Mouse (Mus musculus): Measurements from ENCODE around the gene Rgs6. TPM values are rescaled to one million over a fixed set of nuclear protein-coding genes. Genes with fewer than 3 reads are reported as not detected.

Rgs6 gene
- polyA plus RNA-seq, 1 experiment from 2014 or later, result 1.5 TPM

GRCm38 (mm10) chr12:82568370-82568769, 19.7 kb upstream of the Rgs6 start:
- Histone ChIP-seq H3K4me2 (replicated peaks; ENCODE audit: low read depth) (no peak overlapping the region), H3K4me3 (ENCODE audit: low read depth, low read length) (no peak overlapping the region), H3K9ac (ENCODE audit: low read length) (no peak overlapping the region), H3K9me3 (ENCODE audit: control insufficient read depth, low read length) (no peaks in the 10 kb centered on the region), H3K4me1 (replicated peaks; ENCODE audit: control insufficient read depth, insufficient read depth) (no peaks in the 10 kb centered on the region), H3K27me3 (ENCODE audit: control insufficient read depth, insufficient read depth, low read length) (no peaks in the 10 kb centered on the region), H3K36me3 (ENCODE audit: control insufficient read depth, insufficient read depth, low read length) (no peaks in the 10 kb centered on the region), H3K27ac (replicated peaks) (no peak overlapping the region)
- no peak for ATAC-seq (ENCODE audit: low FRiP score, low TSS enrichment)
- TF ChIP-seq EP300 (optimal IDR thresholded peaks at IDR 0.05), result no peak
- peak; percentile 39 for TF ChIP-seq CTCF (IDR thresholded peaks at IDR 0.05; ENCODE audit: low read depth)
- 95% methylated on average over 1 of the region's 1 CpGs for WGBS
- no peak for DNase-seq (ENCODE audit: low spot score)

GRCm38 (mm10) chr12:82572706-82573105, 15.4 kb upstream of the Rgs6 start:
- Histone ChIP-seq H3K36me3 (ENCODE audit: control insufficient read depth, insufficient read depth, low read length) (no peaks in the 10 kb centered on the region), H3K9me3 (ENCODE audit: control insufficient read depth, low read length) (no peaks in the 10 kb centered on the region), H3K9ac (ENCODE audit: low read length) (no peak overlapping the region), H3K4me3 (ENCODE audit: low read depth, low read length) (no peak overlapping the region), H3K27me3 (ENCODE audit: control insufficient read depth, insufficient read depth, low read length) (no peaks in the 10 kb centered on the region), H3K4me1 (replicated peaks; ENCODE audit: control insufficient read depth, insufficient read depth) (no peaks in the 10 kb centered on the region), H3K27ac (replicated peaks) (no peak overlapping the region), H3K4me2 (replicated peaks; ENCODE audit: low read depth) (no peak overlapping the region)
- DNase-seq (ENCODE audit: low spot score) (no peak), ATAC-seq (ENCODE audit: low FRiP score, low TSS enrichment) (no peak)
- WGBS, result 68% methylated on average over 1 of the region's 1 CpGs
- no peak for TF ChIP-seq EP300 (optimal IDR thresholded peaks at IDR 0.05)
- no peak for TF ChIP-seq CTCF (IDR thresholded peaks at IDR 0.05; ENCODE audit: low read depth)

- no peaks in the 10 kb centered on the region for H3K27me3 ChIP-seq (ENCODE audit: control insufficient read depth, insufficient read depth, low read length)
- DNase-seq (ENCODE audit: low spot score) (no peak), ATAC-seq (ENCODE audit: low FRiP score, low TSS enrichment) (no peak)
Observed at GRCm38 (mm10) chr12:82586592-82586991, 1.5 kb upstream of the Rgs6 start.

GRCm38 (mm10) chr12:82587348-82587895, 670 bp upstream of the Rgs6 start:
- ATAC-seq (ENCODE audit: low FRiP score, low TSS enrichment), result no peak
- TF ChIP-seq EP300 (optimal IDR thresholded peaks at IDR 0.05) (no peak), CTCF (IDR thresholded peaks at IDR 0.05; ENCODE audit: low read depth) (no peak)

More at GRCm38 (mm10) chr12:82586592-82586991, 1.5 kb upstream of the Rgs6 start:
- H3K4me2 ChIP-seq (replicated peaks; ENCODE audit: low read depth), result no peak overlapping the region
- no peaks in the 10 kb centered on the region for H3K9me3 ChIP-seq (ENCODE audit: control insufficient read depth, low read length)
- no peak overlapping the region for H3K4me3 ChIP-seq (ENCODE audit: low read depth, low read length)
- TF ChIP-seq EP300 (optimal IDR thresholded peaks at IDR 0.05) (no peak), CTCF (IDR thresholded peaks at IDR 0.05; ENCODE audit: low read depth) (peak; percentile 57)
- H3K27ac ChIP-seq (replicated peaks), result no peak overlapping the region
- no peaks in the 10 kb centered on the region for H3K4me1 ChIP-seq (replicated peaks; ENCODE audit: control insufficient read depth, insufficient read depth)
- no peak overlapping the region for H3K9ac ChIP-seq (ENCODE audit: low read length)
- 45% methylated on average over 7 of the region's 7 CpGs for WGBS
- no peaks in the 10 kb centered on the region for H3K36me3 ChIP-seq (ENCODE audit: control insufficient read depth, insufficient read depth, low read length)

GRCm38 (mm10) chr12:82588846-82589630, 946 bp downstream of the Rgs6 start:
- TF ChIP-seq CTCF (IDR thresholded peaks at IDR 0.05; ENCODE audit: low read depth), result no peak
- DNase-seq (ENCODE audit: low spot score) (no peak), ATAC-seq (ENCODE audit: low FRiP score, low TSS enrichment) (no peak)
- Histone ChIP-seq H3K9ac (ENCODE audit: low read length) (no peak overlapping the region), H3K27ac (replicated peaks) (no peak overlapping the region), H3K27me3 (ENCODE audit: control insufficient read depth, insufficient read depth, low read length) (no peaks in the 10 kb centered on the region), H3K4me3 (ENCODE audit: low read depth, low read length) (no peak overlapping the region), H3K9me3 (ENCODE audit: control insufficient read depth, low read length) (no peaks in the 10 kb centered on the region), H3K36me3 (ENCODE audit: control insufficient read depth, insufficient read depth, low read length) (no peaks in the 10 kb centered on the region), H3K4me1 (replicated peaks; ENCODE audit: control insufficient read depth, insufficient read depth) (no peaks in the 10 kb centered on the region), H3K4me2 (replicated peaks; ENCODE audit: low read depth) (no peak overlapping the region)
- WGBS, result 33% methylated on average over 18 of the region's 19 CpGs

More at GRCm38 (mm10) chr12:82587348-82587895, 670 bp upstream of the Rgs6 start:
- Histone ChIP-seq H3K4me2 (replicated peaks; ENCODE audit: low read depth) (no peak overlapping the region), H3K4me3 (ENCODE audit: low read depth, low read length) (no peak overlapping the region), H3K27ac (replicated peaks) (no peak overlapping the region), H3K4me1 (replicated peaks; ENCODE audit: control insufficient read depth, insufficient read depth) (no peaks in the 10 kb centered on the region), H3K9me3 (ENCODE audit: control insufficient read depth, low read length) (no peaks in the 10 kb centered on the region), H3K27me3 (ENCODE audit: control insufficient read depth, insufficient read depth, low read length) (no peaks in the 10 kb centered on the region), H3K9ac (ENCODE audit: low read length) (no peak overlapping the region), H3K36me3 (ENCODE audit: control insufficient read depth, insufficient read depth, low read length) (no peaks in the 10 kb centered on the region)
- no peak for DNase-seq (ENCODE audit: low spot score)
- WGBS, result 61% methylated on average over 7 of the region's 7 CpGs

GRCm38 (mm10) chr12:82599011-82599410, 10.9 kb downstream of the Rgs6 start:
- H3K27ac ChIP-seq (replicated peaks), result no peak overlapping the region
- no peaks in the 10 kb centered on the region for H3K36me3 ChIP-seq (ENCODE audit: control insufficient read depth, insufficient read depth, low read length)
- no peak overlapping the region for H3K4me2 ChIP-seq (replicated peaks; ENCODE audit: low read depth)
- H3K27me3 ChIP-seq (ENCODE audit: control insufficient read depth, insufficient read depth, low read length), result no peaks in the 10 kb centered on the region
- DNase-seq (ENCODE audit: low spot score), result no peak
- H3K4me1 ChIP-seq (replicated peaks; ENCODE audit: control insufficient read depth, insufficient read depth), result no peaks in the 10 kb centered on the region
- ATAC-seq (ENCODE audit: low FRiP score, low TSS enrichment), result no peak
- no peak overlapping the region for H3K4me3 ChIP-seq (ENCODE audit: low read depth, low read length)
- TF ChIP-seq CTCF (IDR thresholded peaks at IDR 0.05; ENCODE audit: low read depth) (no peak), EP300 (optimal IDR thresholded peaks at IDR 0.05) (no peak)
- H3K9ac ChIP-seq (ENCODE audit: low read length), result no peak overlapping the region
- no peaks in the 10 kb centered on the region for H3K9me3 ChIP-seq (ENCODE audit: control insufficient read depth, low read length)
- 94% methylated on average over 2 of the region's 2 CpGs for WGBS

All from stomach, postnatal 0 days (tissue).